Mouse (Mus musculus): Measurements from ENCODE around the gene Ccdc138.

Ccdc138 gene

DNA sequence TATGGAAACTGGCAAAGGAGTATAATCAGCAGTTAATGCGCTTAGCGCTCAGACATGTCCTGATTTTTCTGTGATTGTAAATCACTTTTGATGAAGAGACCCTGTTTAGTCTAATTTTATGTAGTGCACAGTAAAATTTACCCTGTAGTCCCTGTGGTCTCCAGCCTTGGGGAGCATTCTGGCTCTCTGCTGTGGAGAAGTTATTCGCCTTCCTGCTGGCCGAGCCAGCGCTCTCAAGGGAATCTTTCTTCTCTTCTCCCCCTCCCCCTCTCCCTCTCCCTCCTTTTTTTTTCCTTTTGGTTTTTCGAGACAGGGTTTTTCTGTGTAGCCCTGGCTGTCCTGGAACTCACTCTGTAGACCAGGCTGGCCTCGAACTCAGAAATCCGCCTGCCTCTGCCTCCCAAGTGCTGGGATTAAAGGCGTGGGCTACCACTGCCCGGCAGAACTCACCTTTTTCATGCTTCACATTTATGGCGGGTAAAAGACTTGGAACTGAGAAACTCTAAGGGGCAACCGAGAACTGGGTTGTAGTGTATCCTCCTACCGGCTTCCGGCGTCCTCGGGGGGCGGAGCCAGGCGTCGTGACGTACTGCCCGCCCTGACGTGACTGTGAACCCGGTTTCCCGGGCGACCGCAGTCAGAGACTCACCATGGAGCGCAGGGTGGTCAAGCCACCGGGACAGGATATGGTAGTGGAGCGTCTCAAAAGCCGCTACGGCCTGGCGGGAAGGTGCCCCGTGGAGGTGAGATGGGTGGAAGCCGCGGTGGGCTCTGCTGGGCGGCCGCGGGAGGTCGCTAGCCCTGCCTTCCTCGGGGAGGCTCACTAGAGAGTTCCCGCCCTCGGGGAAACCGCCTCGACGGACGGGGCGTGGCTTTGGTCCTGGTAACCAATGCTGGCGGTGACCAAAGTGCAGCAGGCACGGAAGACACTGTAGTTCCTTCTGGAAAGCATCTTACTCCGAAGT, at the start of gene Ccdc138:
Gene Ccdc138 (plus strand): TSS at position 629 of the 965 bp plus-strand sequence.
- DNase-seq (ENCODE audit: low read depth, low spot score) = peak; percentile 94

- no peak for DNase-seq (ENCODE audit: low read depth, low spot score)
Measured at GRCm38 (mm10) chr10:58451575-58451974, 46.2 kb upstream of the Ccdc138 start.

DNA sequence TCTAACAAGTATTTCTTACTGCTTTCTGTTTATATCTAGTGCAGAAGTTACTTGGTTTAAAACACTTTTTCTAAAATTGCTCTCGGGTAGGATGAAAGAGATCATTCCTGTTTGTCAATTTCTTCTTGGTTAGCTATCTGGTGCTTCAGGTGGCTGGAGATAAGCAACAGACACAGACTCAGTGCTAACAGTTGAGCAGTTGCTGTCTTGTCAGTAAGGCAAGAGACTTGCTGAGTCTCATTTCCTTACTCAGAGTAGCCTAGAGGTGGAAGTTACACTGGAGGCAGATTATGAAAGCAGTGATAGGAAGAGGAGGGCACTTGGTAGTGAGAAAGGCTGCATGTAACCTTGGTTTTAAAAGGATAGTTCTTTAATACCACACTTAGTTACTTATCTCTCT, 45.6 kb upstream of the Ccdc138 start:
- DNase-seq (ENCODE audit: low read depth, low spot score) = no peak

DNA sequence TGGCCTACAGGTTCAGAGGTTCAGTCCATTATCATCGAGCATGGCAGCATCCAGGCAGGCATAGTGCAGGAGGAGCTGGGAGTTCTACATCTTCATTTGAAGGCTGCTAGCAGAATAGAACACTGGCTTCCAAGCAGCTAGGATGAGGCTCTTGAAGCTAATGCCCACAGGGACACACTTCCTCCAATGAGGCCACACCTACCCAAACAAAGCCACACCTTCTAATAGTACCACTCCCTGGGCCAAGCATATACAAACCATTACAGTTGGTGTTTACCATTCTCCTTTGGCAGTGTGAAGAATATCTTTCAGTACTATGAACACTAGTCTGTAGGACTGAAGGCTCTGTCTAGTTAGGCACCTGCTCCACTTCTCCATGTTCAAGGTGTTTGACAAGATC, 37.9 kb upstream of the Ccdc138 start:
- DNase-seq (ENCODE audit: low read depth, low spot score) = peak; percentile 8

- DNase-seq (ENCODE audit: low read depth, low spot score) = no peak
Measured at GRCm38 (mm10) chr10:58477086-58477755, 20.5 kb upstream of the Ccdc138 start.

GRCm38 (mm10) chr10:58478071-58478578, 19.6 kb upstream of the Ccdc138 start:
- no peak for DNase-seq (ENCODE audit: low read depth, low spot score)

GRCm38 (mm10) chr10:58479954-58480490, 17.7 kb upstream of the Ccdc138 start:
- no peak for DNase-seq (ENCODE audit: low read depth, low spot score)

DNA sequence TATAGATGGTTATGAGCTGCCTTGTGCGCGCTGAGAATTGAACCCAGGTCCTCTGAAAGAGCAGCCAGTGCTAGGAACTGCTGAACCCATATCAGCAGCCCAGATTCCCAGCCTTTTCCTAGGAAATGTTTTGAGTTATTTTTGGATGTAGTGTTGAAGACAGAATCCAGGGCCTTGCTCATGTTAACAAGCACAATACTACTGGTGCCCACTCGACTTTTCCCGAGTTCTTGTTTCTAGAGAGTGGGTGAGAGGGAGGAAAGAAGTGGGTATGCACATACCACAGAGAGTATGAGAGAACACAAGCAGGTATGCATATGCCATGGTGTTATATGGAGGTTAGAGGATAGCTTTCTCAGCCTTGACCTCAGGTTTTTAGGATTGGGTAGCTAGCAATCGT, 6.7 kb upstream of the Ccdc138 start:
- DNase-seq (ENCODE audit: low read depth, low spot score) = no peak

- peak; percentile 32 for DNase-seq (ENCODE audit: low read depth, low spot score)
Measured at GRCm38 (mm10) chr10:58495637-58496036, 2.1 kb upstream of the Ccdc138 start.

- DNase-seq (ENCODE audit: low read depth, low spot score) = no peak
Measured at GRCm38 (mm10) chr10:58496732-58497131, 1.0 kb upstream of the Ccdc138 start.

DNA sequence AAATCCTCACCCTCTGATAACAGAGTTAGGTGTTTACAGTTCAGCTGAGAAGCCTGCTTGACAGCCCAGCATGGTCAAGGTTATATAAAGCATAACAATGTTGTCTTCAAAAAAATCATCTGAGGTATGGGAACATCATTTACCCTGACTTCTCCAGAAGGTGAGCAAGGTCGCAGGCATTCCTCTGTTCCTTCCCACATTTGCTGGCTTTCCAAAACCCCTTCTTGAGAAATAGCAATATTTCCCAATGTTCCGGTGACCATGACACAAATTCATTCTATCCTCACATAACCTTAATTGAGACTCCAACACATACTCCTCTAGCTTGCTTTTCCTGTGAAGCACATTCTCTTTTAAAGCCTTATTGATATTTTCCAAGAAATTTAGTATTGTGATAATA, 768 bp downstream of the Ccdc138 start:
- no peak for DNase-seq (ENCODE audit: low read depth, low spot score)

DNA sequence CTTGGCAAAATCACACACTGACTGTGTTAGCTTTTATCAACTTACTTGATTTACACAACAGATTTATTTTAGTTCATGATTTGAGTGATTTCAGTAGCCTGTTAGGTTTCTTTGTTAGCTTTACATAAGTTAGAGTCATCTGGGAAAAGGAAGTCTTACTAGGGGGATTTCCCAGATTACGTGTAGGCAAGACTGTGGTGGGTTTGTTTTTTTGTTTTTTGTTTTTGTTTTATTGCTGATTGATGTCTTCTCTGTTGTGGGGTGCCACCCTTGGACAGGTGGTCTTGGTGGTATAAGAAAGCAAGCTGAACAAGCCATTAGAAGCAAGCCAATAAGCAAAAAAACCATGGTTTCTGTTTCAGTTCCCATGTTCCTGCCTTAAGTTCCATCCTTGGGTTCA, 31.6 kb downstream of the Ccdc138 start:
- no peak for DNase-seq (ENCODE audit: low read depth, low spot score)

- peak; percentile 92 for DNase-seq (ENCODE audit: low read depth, low spot score)
Measured at GRCm38 (mm10) chr10:58530896-58531790, 33.4 kb downstream of the Ccdc138 start.

- DNase-seq (ENCODE audit: low read depth, low spot score) = peak; percentile 97
Measured at GRCm38 (mm10) chr10:58532177-58532576, 34.4 kb downstream of the Ccdc138 start.

- peak; percentile 68 for DNase-seq (ENCODE audit: low read depth, low spot score)
Measured at GRCm38 (mm10) chr10:58536276-58536675, 38.5 kb downstream of the Ccdc138 start.

DNA sequence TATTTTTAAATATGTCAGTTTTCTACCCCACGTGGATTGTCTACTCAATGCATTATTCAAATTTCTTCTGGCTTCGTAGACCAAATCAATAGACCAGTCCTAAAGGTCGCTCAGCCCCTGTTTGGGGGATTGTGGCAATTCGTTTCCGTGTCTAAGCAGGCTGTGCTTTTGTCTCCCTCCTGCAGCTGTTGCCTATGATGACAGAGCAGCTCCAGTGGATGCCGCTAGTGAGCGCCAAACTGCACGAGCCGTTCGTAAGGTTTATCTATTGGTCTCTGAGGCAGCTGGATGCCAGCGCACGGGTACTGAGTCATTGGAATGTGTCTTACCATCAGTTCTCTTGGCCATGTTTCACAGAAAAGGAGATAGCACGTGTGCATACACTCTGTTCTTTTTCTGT, 42.9 kb downstream of the Ccdc138 start:
- DNase-seq (ENCODE audit: low read depth, low spot score) = peak; percentile 87

DNA sequence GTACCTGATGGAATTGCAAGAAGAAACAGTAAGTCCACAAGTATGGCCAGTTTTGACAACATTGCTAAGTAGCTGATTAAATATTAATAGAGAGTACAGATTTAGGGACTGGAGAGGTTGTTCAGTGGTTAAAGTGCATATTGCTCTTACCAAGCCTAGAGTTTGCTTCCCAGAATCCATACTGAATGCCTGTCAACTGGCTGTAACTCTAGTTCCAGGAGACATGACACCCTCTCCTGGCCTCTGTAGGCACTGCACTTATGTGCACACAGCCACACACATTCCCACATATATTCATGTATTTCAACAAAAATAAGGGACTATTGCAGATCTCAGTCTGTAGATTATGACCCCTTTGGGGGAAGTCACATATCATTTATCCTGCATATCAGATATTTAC, 51.0 kb downstream of the Ccdc138 start:
- DNase-seq (ENCODE audit: low read depth, low spot score) = peak; percentile 70

DNA sequence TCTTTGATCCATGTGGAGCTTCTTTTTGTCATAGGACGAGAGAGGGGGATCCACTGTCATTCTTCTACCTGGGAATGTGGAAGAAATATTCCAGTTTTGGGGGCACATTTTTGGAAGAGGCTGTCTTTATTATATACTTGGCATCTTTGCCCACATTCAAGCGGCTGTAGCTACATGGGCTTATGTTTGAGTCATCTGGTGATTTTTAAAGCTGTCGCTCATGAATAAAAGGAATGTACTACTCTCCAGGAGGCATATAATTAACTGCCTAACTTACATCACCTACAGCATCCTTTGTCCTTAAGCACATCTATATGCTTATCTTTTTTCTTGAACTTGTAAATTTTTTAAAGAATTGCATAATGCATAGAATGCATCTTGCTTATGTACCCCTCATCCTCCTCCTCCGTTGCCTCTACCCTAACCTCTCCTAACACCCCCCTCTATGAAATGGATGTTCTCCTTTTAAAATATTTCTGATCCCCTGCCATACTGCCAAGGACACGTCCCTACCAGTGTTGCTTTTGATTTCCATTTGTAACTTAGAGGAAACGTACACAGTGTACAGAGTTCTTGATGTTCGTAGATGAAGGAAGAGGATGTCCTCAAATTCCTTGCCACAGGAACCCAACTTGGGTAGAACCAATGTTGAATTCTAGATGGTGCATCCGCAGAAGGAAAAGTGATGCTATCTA, 57.1 kb downstream of the Ccdc138 start:
- DNase-seq (ENCODE audit: low read depth, low spot score) = no peak

- peak; percentile 81 for DNase-seq (ENCODE audit: low read depth, low spot score)
Measured at GRCm38 (mm10) chr10:58559098-58559497, 61.4 kb downstream of the Ccdc138 start.

- peak; percentile 84 for DNase-seq (ENCODE audit: low read depth, low spot score)
Measured at GRCm38 (mm10) chr10:58559901-58560300, 62.2 kb downstream of the Ccdc138 start.

DNA sequence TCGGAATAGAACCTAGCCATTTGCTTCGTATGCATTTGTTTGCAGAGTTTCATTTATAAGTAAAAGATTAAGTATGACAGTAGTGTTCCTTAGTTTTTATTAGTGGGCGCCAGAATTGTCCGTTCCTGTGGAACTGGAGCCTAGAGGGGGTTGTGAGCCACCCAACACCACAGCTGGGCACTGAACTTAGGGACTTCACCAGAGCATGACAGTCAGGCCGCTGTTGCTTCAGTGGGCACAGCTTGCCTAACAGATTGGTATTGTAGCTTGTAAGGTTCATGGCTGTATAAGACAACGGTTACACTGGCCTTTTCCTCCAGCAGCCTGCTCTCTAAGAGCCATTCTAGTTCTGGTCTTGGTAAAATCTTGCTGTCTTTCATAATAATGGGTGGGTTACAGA, 62.8 kb downstream of the Ccdc138 start:
- DNase-seq (ENCODE audit: low read depth, low spot score) = no peak

Data from R1 (cell line).